Mouse (Mus musculus): ENCODE data around the gene Adgrb2. TPM values are rescaled to one million over a fixed set of nuclear protein-coding genes. Genes with fewer than 3 reads are reported as not detected.
A peak's percentile ranks its signal among the peaks of the same experiment; 100 is the strongest.

The Adgrb2 gene
- polyA plus RNA-seq, 1 experiment from 2014 or later = 2.1 TPM

- no peak for ATAC-seq (replicated peaks; ENCODE audit: insufficient number of reproducible peaks, low FRiP score, low TSS enrichment, low read depth)
- no peaks in the 10 kb centered on the region for H3K9me3 ChIP-seq (replicated peaks; ENCODE audit: control insufficient read depth, low read length)
- no peak overlapping the region for H3K27ac ChIP-seq (replicated peaks; ENCODE audit: low read depth, low read length)
- no peak overlapping the region for H3K4me2 ChIP-seq (ENCODE audit: low read depth, low read length)
- no peaks in the 10 kb centered on the region for H3K36me3 ChIP-seq (replicated peaks; ENCODE audit: control insufficient read depth, insufficient read depth, low read depth, low read length)
- H3K9ac ChIP-seq (replicated peaks; ENCODE audit: low read length) = no peak overlapping the region
- 80% methylated on average over 10 of the region's 10 CpGs for WGBS
- peaks cover 4% of the 10 kb centered on the region for H3K27me3 ChIP-seq (ENCODE audit: control insufficient read depth, insufficient read depth, low read length)
- no peak for DNase-seq (ENCODE audit: low spot score)
- H3K4me1 ChIP-seq (ENCODE audit: control insufficient read depth, insufficient read depth, low read length) = no peaks in the 10 kb centered on the region; the same call in 1 of the 2 replicates
- H3K4me3 ChIP-seq (ENCODE audit: low read depth, low read length) = no peak overlapping the region
Observed at GRCm38 (mm10) chr4:130002157-130002556, 17.5 kb downstream of the Adgrb2 start.

- ATAC-seq (replicated peaks; ENCODE audit: insufficient number of reproducible peaks, low FRiP score, low TSS enrichment, low read depth) (no peak), DNase-seq (ENCODE audit: low spot score) (peak; percentile 41)
- no peak overlapping the region for H3K9ac ChIP-seq (replicated peaks; ENCODE audit: low read length)
- no peak overlapping the region for H3K4me3 ChIP-seq (ENCODE audit: low read depth, low read length)
- no peak overlapping the region for H3K4me2 ChIP-seq (ENCODE audit: low read depth, low read length)
- H3K36me3 ChIP-seq (replicated peaks; ENCODE audit: control insufficient read depth, insufficient read depth, low read depth, low read length) = no peaks in the 10 kb centered on the region
- H3K4me1 ChIP-seq (ENCODE audit: control insufficient read depth, insufficient read depth, low read length) = no peaks in the 10 kb centered on the region; the same call in 1 of the 2 replicates
- no peak overlapping the region for H3K27ac ChIP-seq (replicated peaks; ENCODE audit: low read depth, low read length)
- 51% methylated on average over 9 of the region's 9 CpGs for WGBS
- H3K9me3 ChIP-seq (replicated peaks; ENCODE audit: control insufficient read depth, low read length) = no peaks in the 10 kb centered on the region
- peaks cover 10% of the 10 kb centered on the region for H3K27me3 ChIP-seq (ENCODE audit: control insufficient read depth, insufficient read depth, low read length)
Observed at GRCm38 (mm10) chr4:130005593-130005992, 20.9 kb downstream of the Adgrb2 start.

- peaks cover 10% of the 10 kb centered on the region for H3K27me3 ChIP-seq (ENCODE audit: control insufficient read depth, insufficient read depth, low read length)
- DNase-seq (ENCODE audit: low spot score) (peak; percentile 42), ATAC-seq (replicated peaks; ENCODE audit: insufficient number of reproducible peaks, low FRiP score, low TSS enrichment, low read depth) (no peak)
- H3K36me3 ChIP-seq (replicated peaks; ENCODE audit: control insufficient read depth, insufficient read depth, low read depth, low read length) = no peaks in the 10 kb centered on the region
- H3K9me3 ChIP-seq (replicated peaks; ENCODE audit: control insufficient read depth, low read length) = no peaks in the 10 kb centered on the region
- H3K9ac ChIP-seq (replicated peaks; ENCODE audit: low read length) = peak overlapping the region; percentile 41
- H3K4me2 ChIP-seq (ENCODE audit: low read depth, low read length) = peak overlapping the region; percentile 42
- 17% methylated on average over 20 of the region's 25 CpGs for WGBS
- no peak overlapping the region for H3K27ac ChIP-seq (replicated peaks; ENCODE audit: low read depth, low read length)
- H3K4me3 ChIP-seq (ENCODE audit: low read depth, low read length) = peak overlapping the region; percentile 23; the same call in 1 of the 2 replicates
- H3K4me1 ChIP-seq (ENCODE audit: control insufficient read depth, insufficient read depth, low read length) = no peaks in the 10 kb centered on the region; the same call in 1 of the 2 replicates
Observed at GRCm38 (mm10) chr4:130006533-130006932, 21.9 kb downstream of the Adgrb2 start.

GRCm38 (mm10) chr4:130009043-130009442 is 24.4 kb downstream of the Adgrb2 start:
- ATAC-seq (replicated peaks; ENCODE audit: insufficient number of reproducible peaks, low FRiP score, low TSS enrichment, low read depth) (no peak), DNase-seq (ENCODE audit: low spot score) (no peak)
- no peaks in the 10 kb centered on the region for H3K36me3 ChIP-seq (replicated peaks; ENCODE audit: control insufficient read depth, insufficient read depth, low read depth, low read length)
- peaks cover 10% of the 10 kb centered on the region for H3K27me3 ChIP-seq (ENCODE audit: control insufficient read depth, insufficient read depth, low read length)
- no peak overlapping the region for H3K4me3 ChIP-seq (ENCODE audit: low read depth, low read length)
- H3K4me1 ChIP-seq (ENCODE audit: control insufficient read depth, insufficient read depth, low read length) = no peaks in the 10 kb centered on the region
- H3K27ac ChIP-seq (replicated peaks; ENCODE audit: low read depth, low read length) = no peak overlapping the region
- H3K9me3 ChIP-seq (replicated peaks; ENCODE audit: control insufficient read depth, low read length) = no peaks in the 10 kb centered on the region
- WGBS = 72% methylated on average over 14 of the region's 14 CpGs
- no peak overlapping the region for H3K9ac ChIP-seq (replicated peaks; ENCODE audit: low read length)
- no peak overlapping the region for H3K4me2 ChIP-seq (ENCODE audit: low read depth, low read length)

- Histone ChIP-seq H3K4me2 (ENCODE audit: low read depth, low read length) (no peak overlapping the region), H3K36me3 (replicated peaks; ENCODE audit: control insufficient read depth, insufficient read depth, low read depth, low read length) (no peaks in the 10 kb centered on the region), H3K9me3 (replicated peaks; ENCODE audit: control insufficient read depth, low read length) (no peaks in the 10 kb centered on the region), H3K27ac (replicated peaks; ENCODE audit: low read depth, low read length) (no peak overlapping the region), H3K4me1 (ENCODE audit: control insufficient read depth, insufficient read depth, low read length) (peaks cover 3% of the 10 kb centered on the region; the same call in 1 of the 2 replicates), H3K9ac (replicated peaks; ENCODE audit: low read length) (no peak overlapping the region), H3K27me3 (ENCODE audit: control insufficient read depth, insufficient read depth, low read length) (peaks cover 12% of the 10 kb centered on the region), H3K4me3 (ENCODE audit: low read depth, low read length) (no peak overlapping the region)
- DNase-seq (ENCODE audit: low spot score) (no peak), ATAC-seq (replicated peaks; ENCODE audit: insufficient number of reproducible peaks, low FRiP score, low TSS enrichment, low read depth) (no peak)
- WGBS = 89% methylated on average over 4 of the region's 4 CpGs
Observed at GRCm38 (mm10) chr4:130010723-130011122, 26.1 kb downstream of the Adgrb2 start.

GRCm38 (mm10) chr4:130012234-130012633 is 27.6 kb downstream of the Adgrb2 start:
- peaks cover 3% of the 10 kb centered on the region; the same call in 1 of the 2 replicates for H3K4me1 ChIP-seq (ENCODE audit: control insufficient read depth, insufficient read depth, low read length)
- H3K27ac ChIP-seq (replicated peaks; ENCODE audit: low read depth, low read length) = no peak overlapping the region
- no peak overlapping the region for H3K4me2 ChIP-seq (ENCODE audit: low read depth, low read length)
- 79% methylated on average over 6 of the region's 6 CpGs for WGBS
- H3K9me3 ChIP-seq (replicated peaks; ENCODE audit: control insufficient read depth, low read length) = no peaks in the 10 kb centered on the region
- no peak for ATAC-seq (replicated peaks; ENCODE audit: insufficient number of reproducible peaks, low FRiP score, low TSS enrichment, low read depth)
- no peak overlapping the region for H3K4me3 ChIP-seq (ENCODE audit: low read depth, low read length)
- H3K9ac ChIP-seq (replicated peaks; ENCODE audit: low read length) = no peak overlapping the region
- DNase-seq (ENCODE audit: low spot score) = no peak
- H3K36me3 ChIP-seq (replicated peaks; ENCODE audit: control insufficient read depth, insufficient read depth, low read depth, low read length) = no peaks in the 10 kb centered on the region
- H3K27me3 ChIP-seq (ENCODE audit: control insufficient read depth, insufficient read depth, low read length) = peaks cover 7% of the 10 kb centered on the region

GRCm38 (mm10) chr4:130013111-130013510 is 28.4 kb downstream of the Adgrb2 start:
- Histone ChIP-seq H3K4me3 (ENCODE audit: low read depth, low read length) (no peak overlapping the region), H3K9me3 (replicated peaks; ENCODE audit: control insufficient read depth, low read length) (no peaks in the 10 kb centered on the region), H3K36me3 (replicated peaks; ENCODE audit: control insufficient read depth, insufficient read depth, low read depth, low read length) (no peaks in the 10 kb centered on the region), H3K9ac (replicated peaks; ENCODE audit: low read length) (no peak overlapping the region), H3K4me1 (ENCODE audit: control insufficient read depth, insufficient read depth, low read length) (peaks cover 3% of the 10 kb centered on the region; the same call in 1 of the 2 replicates), H3K4me2 (ENCODE audit: low read depth, low read length) (no peak overlapping the region), H3K27ac (replicated peaks; ENCODE audit: low read depth, low read length) (no peak overlapping the region), H3K27me3 (ENCODE audit: control insufficient read depth, insufficient read depth, low read length) (peaks cover 2% of the 10 kb centered on the region; the same call in 1 of the 2 replicates)
- ATAC-seq (replicated peaks; ENCODE audit: insufficient number of reproducible peaks, low FRiP score, low TSS enrichment, low read depth) (0 out of 2 replicates have a peak, but pooled peaks have one; percentile 15), DNase-seq (ENCODE audit: low spot score) (no peak)
- 67% methylated on average over 10 of the region's 10 CpGs for WGBS

- H3K27ac ChIP-seq (replicated peaks; ENCODE audit: low read depth, low read length) = no peak overlapping the region
- H3K27me3 ChIP-seq (ENCODE audit: control insufficient read depth, insufficient read depth, low read length) = peaks cover 2% of the 10 kb centered on the region; the same call in 1 of the 2 replicates
- peaks cover 3% of the 10 kb centered on the region; the same call in 1 of the 2 replicates for H3K4me1 ChIP-seq (ENCODE audit: control insufficient read depth, insufficient read depth, low read length)
- 63% methylated on average over 4 of the region's 4 CpGs for WGBS
- H3K9ac ChIP-seq (replicated peaks; ENCODE audit: low read length) = no peak overlapping the region
- ATAC-seq (replicated peaks; ENCODE audit: insufficient number of reproducible peaks, low FRiP score, low TSS enrichment, low read depth) (no peak), DNase-seq (ENCODE audit: low spot score) (no peak)
- no peaks in the 10 kb centered on the region for H3K9me3 ChIP-seq (replicated peaks; ENCODE audit: control insufficient read depth, low read length)
- no peak overlapping the region for H3K4me2 ChIP-seq (ENCODE audit: low read depth, low read length)
- H3K4me3 ChIP-seq (ENCODE audit: low read depth, low read length) = no peak overlapping the region
- H3K36me3 ChIP-seq (replicated peaks; ENCODE audit: control insufficient read depth, insufficient read depth, low read depth, low read length) = no peaks in the 10 kb centered on the region
Observed at GRCm38 (mm10) chr4:130016010-130016409, 31.3 kb downstream of the Adgrb2 start.
